Mouse (Mus musculus): ENCODE results near the gene Fat1.

Fat1 gene

DNA sequence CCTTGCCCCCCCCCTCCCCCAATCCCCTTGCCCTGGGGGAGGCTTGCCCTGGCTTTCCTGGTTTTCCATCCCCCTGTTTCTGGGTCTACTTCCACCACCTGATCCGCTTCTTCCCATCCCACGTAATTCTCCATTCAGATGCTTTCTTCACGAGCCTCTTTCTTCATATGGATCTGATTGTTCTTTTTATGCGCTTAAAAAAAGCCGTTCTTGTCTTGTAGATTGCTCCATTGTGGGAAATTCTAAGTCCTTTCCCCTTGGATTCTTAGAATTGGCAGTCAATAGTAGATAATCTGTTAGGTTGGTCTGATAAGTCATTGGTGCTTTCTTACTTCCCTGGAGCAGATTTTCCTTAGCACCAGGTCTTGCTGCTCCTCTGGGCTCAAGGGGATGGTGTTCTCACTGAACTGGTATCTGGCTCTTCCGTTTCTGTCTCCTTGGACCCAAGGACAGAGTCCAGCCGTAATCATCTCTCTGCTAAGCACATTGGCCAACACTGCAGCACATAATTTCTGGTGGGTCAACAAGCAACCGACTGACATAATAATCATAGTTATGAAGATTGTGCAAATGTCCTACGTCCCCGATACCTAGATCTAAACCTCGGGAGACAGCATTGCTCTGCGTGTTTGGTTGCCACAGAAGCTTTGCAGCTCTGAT is 27.5 kb downstream of the Fat1 start:
- DNase-seq (ENCODE audit: low spot score): no peak

DNA sequence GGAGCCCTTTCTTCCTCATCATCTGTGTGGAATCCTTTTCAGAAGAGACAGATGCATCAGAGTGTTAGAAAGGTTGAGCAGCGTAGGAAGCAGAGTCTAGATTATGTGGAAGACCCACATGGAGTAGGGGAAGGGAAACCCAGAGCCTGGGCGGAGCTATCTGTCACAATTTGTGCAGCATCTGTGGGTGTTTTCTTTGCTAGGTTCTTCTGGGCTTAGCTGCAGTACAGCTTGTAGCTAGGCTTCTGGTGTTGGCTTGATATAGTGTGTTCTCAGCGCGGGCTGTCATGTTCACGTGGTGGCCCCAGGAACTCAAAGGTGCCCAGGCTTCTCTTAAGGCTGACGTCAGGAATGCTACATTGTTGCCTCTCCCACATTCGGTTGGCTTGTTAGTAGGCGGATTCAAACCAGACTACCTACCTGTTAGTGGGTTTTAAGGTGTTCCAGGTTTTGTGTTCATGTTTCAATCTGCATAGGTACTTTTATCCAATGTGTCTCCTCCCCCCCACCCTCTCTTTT is 32.3 kb downstream of the Fat1 start:
- DNase-seq (ENCODE audit: low spot score): no peak

DNA sequence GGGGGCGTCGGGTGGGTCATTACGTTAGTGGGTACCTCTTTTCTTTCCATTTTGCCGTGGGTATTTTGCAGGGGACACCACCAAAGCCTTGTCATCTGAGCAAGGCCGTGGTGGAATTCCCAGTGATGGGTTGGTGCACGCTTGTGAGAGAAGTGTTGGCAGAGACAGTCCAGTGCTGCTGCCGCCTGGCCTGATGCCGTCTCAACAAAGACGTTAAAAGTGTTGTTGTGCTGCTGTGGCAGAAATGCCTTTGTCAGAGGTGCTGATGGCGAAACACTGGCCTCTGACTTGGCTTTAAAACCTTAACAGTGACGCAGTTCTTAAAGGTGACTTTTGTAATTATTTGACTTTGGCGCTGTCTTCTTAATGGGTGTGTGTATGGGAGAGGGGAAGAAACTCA is 34.8 kb downstream of the Fat1 start:
- no peak for DNase-seq (ENCODE audit: low spot score)

DNA sequence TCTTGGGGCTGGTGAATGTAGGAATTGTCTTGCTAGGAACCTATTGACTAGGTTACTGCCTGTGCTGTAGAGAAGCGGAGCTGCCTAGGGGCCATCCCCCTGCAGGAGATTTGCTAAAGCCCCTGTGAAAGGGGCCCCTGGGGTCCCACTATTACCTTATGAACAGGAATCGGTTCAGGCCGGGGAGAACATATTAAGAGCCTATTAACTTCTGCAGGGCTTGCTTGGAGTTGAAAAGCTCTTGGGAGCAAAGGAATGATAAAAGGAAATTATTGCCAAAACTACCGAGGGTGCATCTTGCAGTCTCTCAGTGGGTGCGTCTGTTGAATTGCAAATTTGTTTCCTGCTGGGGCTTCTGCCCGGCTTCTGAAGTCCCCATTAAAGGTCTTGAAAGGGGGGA is 36.1 kb downstream of the Fat1 start:
- DNase-seq (ENCODE audit: low spot score): no peak

GRCm38 (mm10) chr8:44971964-44972363 is 36.7 kb downstream of the Fat1 start:
- no peak for DNase-seq (ENCODE audit: low spot score)

- DNase-seq (ENCODE audit: low spot score): no peak
These were observed 39.9 kb downstream of the Fat1 start for GRCm38 (mm10) chr8:44975113-44975512.

- no peak for DNase-seq (ENCODE audit: low spot score)
These were observed 40.4 kb downstream of the Fat1 start for GRCm38 (mm10) chr8:44975654-44976053.

GRCm38 (mm10) chr8:44978622-44979021 is 43.4 kb downstream of the Fat1 start:
- DNase-seq (ENCODE audit: low spot score): no peak

- no peak for DNase-seq (ENCODE audit: low spot score)
These were observed 44.0 kb downstream of the Fat1 start for GRCm38 (mm10) chr8:44979245-44979644.

GRCm38 (mm10) chr8:44980030-44980429 is 44.8 kb downstream of the Fat1 start:
- no peak for DNase-seq (ENCODE audit: low spot score)

GRCm38 (mm10) chr8:44985326-44986288 is 50.4 kb downstream of the Fat1 start:
- no peak for DNase-seq (ENCODE audit: low spot score)

DNA sequence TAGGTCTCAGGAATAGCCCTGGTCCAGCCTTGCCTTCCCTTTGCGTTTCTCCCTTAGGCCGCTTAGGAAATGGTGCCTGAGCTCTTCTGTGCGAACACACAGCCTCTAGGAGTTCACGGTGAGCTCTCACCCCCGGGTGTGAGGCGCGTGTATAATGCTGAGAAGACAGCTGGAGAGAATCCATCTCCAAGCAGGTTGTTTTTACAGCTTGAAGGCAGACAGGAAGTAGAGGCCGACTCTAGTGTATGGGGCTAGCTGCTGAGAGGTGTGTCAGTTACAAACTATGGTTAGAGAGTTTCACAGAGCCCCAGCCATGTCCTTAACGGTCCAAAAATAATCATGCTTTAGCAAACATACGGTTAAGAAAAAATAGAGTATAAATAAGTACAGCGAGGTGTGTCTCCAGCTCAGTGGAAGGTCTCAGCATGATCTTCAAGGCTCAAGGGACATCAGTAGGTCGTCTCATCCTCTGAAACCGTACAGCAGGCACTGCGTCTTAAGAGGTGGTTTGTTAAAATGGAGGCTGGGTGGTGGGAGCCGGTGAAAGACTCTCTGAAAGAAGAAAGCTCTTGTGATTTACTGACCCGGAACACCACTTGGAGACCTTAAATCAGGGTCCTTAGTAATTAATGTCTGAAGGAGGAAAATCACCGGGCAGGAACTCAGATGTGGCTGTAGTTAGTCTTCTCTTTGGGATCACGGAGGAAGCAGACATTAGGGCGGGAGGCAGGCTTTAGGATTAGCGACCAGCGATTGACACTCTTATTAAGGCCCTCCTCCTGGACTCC is 56.6 kb downstream of the Fat1 start:
- no peak for DNase-seq (ENCODE audit: low spot score)

DNA sequence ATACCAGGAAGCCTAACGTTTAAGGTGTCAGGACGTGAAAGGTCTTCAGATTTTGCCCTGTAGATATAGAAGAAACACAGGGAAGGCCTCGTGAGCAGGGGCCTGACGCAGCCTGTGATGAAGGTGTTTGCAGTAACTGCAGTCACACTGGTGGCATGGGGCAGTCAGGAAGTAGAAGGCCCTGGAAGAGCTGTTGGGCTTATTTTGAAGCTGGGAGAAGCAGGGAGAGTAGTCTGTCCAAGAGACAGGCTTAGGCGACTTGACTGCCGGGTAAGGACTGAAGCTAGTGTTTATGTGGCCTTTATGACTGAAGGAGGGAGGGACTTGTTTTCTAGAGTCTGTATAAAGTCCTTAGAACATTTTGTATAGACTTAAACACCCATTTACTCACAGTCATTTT is 57.4 kb downstream of the Fat1 start:
- DNase-seq (ENCODE audit: low spot score): no peak

- DNase-seq (ENCODE audit: low spot score): no peak
These were observed 58.1 kb downstream of the Fat1 start for GRCm38 (mm10) chr8:44993376-44993775.

DNA sequence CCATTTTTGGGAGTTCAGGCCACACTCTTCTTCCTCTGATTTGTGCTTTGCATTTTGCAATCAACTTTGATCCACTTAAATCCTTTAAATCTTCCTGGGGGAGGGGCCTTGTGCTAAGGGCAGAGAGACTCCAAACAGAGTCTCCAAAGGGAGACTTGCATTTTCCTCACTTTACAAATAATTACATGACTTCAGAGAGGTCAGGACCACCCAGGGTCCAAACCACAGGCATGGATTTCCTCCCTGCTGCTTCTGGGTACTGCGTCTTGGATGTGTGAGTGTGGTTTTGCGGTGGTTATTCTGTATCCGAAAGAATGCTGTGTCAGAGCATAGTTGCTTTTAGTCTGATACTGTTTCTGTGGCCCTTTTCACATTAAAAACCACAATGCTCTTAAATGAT is 61.2 kb downstream of the Fat1 start:
- DNase-seq (ENCODE audit: low spot score): no peak

DNA sequence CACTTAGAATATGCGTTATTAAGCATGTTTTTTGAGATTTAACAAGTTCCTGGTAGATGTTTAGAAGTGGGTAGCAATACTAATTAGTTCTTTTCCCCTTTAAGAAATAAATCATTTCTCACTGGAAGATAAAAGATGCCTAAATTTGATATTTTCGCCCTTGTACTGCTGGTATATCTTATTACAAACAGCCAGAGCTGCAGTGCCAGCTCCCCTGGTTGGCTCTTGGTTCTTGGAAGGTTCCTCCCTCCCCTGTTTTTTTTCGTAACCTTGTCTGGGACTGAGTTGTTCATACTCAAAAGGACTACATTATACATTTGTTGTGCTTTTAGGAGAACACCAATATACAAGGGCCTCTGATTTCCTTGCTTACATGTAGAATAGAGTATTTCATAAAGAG is 62.1 kb downstream of the Fat1 start:
- DNase-seq (ENCODE audit: low spot score): no peak

DNA sequence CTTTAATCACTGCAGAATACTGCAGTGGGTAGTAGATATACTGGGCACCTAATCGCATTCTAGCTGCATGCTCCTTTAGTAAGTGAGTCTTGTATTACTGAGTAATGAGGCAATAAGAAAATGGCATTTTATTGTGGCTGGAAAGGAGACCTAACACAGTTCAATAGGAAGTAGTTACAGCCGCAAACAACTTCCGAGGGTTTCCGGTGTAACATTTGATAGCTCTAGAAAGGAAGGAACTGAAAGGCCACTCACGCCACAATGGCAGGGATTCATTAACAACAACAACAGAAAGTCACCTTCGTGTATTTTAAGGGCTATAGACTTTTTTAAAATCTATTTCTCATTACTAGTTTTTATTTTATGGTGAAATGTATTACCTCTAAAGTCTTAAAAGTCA is 62.6 kb downstream of the Fat1 start:
- DNase-seq (ENCODE audit: low spot score): no peak

GRCm38 (mm10) chr8:44998275-44998674 is 63.0 kb downstream of the Fat1 start:
- no peak for DNase-seq (ENCODE audit: low spot score)

GRCm38 (mm10) chr8:44998681-44999277 is 63.5 kb downstream of the Fat1 start:
- DNase-seq (ENCODE audit: low spot score): no peak

- no peak for DNase-seq (ENCODE audit: low spot score)
These were observed 66.4 kb downstream of the Fat1 start for GRCm38 (mm10) chr8:45001577-45002197.

DNA sequence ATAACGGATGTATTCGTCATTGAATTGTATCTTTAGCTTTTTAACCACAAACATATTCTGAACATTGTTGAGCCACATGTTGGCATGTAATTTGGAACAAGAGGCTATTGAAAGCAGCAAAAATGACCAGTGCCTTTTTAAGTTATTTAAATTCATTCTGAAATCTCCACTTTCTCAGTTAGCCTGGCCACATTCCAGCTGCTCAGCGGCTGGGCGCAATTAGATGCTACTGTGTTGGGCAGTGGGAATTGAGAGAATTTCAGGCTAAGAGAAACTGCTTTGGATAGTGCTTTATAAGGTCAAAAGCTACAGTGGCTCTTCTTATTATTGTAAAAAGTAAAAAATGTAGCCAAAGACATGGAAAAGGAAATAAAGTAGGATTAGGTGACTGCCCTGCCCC is 67.4 kb downstream of the Fat1 start:
- no peak for DNase-seq (ENCODE audit: low spot score)

- no peak for DNase-seq (ENCODE audit: low spot score)
These were observed 68.8 kb downstream of the Fat1 start for GRCm38 (mm10) chr8:45004021-45004420.

Data from urinary bladder, postnatal 25 days (tissue).